Mouse (Mus musculus) heart, postnatal 4 days (tissue): ENCODE results near the gene Fam184b. TPM values are rescaled to one million over a fixed set of nuclear protein-coding genes. Genes with fewer than 3 reads are reported as not detected.
"Not testable (repeated sequence)": the region's sequence is repeated elsewhere in the genome, so short reads cannot be mapped to it uniquely, and the experiment has no call there.

ENCODE experiments used
- DNase-seq: peaks from one replicate; pipeline ENCODE4 v3.0.0; 2021
- total RNA-seq, 2 experiments: library from RNA; stranded (reverse); gene quantifications; 2 replicates each; pipeline ENCODE4 v1.2.3; 2021

Fam184b gene
- total RNA-seq, result under 1 TPM in 1 of 2 experiments, not detected in 1; 0.12 TPM

GRCm38 (mm10) chr5:45638806-45639714 is at the start of gene Fam184b:
TSS of gene Fam184b (minus strand) at chr5:45639614.
- no peak for DNase-seq

GRCm38 (mm10) chr5:45689152-45689551 is 49.7 kb upstream of the Fam184b start:
- no peak for DNase-seq

GRCm38 (mm10) chr5:45686223-45686622 is 46.8 kb upstream of the Fam184b start:
- no peak for DNase-seq

GRCm38 (mm10) chr5:45685243-45685642 is 45.8 kb upstream of the Fam184b start:
- no peak for DNase-seq

- no peak for DNase-seq
Measured at GRCm38 (mm10) chr5:45683388-45683787, 44.0 kb upstream of the Fam184b start.

- DNase-seq, result no peak
Measured at GRCm38 (mm10) chr5:45679955-45680354, 40.5 kb upstream of the Fam184b start.

- DNase-seq, result no peak
Measured at GRCm38 (mm10) chr5:45677639-45678038, 38.2 kb upstream of the Fam184b start.

GRCm38 (mm10) chr5:45675032-45675431 is 35.6 kb upstream of the Fam184b start:
- no peak for DNase-seq

- no peak for DNase-seq
Measured at GRCm38 (mm10) chr5:45670894-45671494, 31.6 kb upstream of the Fam184b start.

- no peak for DNase-seq
Measured at GRCm38 (mm10) chr5:45670280-45670670, 30.9 kb upstream of the Fam184b start.

GRCm38 (mm10) chr5:45669598-45670279 is 30.3 kb upstream of the Fam184b start, which contains the start of gene Ncapg:
TSS of gene Ncapg (plus strand) at chr5:45669919.
- peak; percentile 100 for DNase-seq

GRCm38 (mm10) chr5:45669234-45669597 is 29.8 kb upstream of the Fam184b start:
- DNase-seq, result no peak

- no peak for DNase-seq
Measured at GRCm38 (mm10) chr5:45668831-45669230, 29.4 kb upstream of the Fam184b start.

- no peak for DNase-seq
Measured at GRCm38 (mm10) chr5:45668324-45668723, 28.9 kb upstream of the Fam184b start.

GRCm38 (mm10) chr5:45658406-45658805 is 19.0 kb upstream of the Fam184b start:
- not testable (repeated sequence) for DNase-seq

GRCm38 (mm10) chr5:45651026-45651703 is 11.8 kb upstream of the Fam184b start:
- DNase-seq, result no peak

GRCm38 (mm10) chr5:45639715-45640092 is 290 bp upstream of the Fam184b start:
- DNase-seq, result no peak

GRCm38 (mm10) chr5:45638378-45638777 is 1.0 kb downstream of the Fam184b start:
- DNase-seq, result no peak

- no peak for DNase-seq
Measured at GRCm38 (mm10) chr5:45629470-45629869, 9.9 kb downstream of the Fam184b start.

- DNase-seq, result no peak
Measured at GRCm38 (mm10) chr5:45627771-45628170, 11.6 kb downstream of the Fam184b start.

- no peak for DNase-seq
Measured at GRCm38 (mm10) chr5:45621511-45621910, 17.9 kb downstream of the Fam184b start.

- no peak for DNase-seq
Measured at GRCm38 (mm10) chr5:45599056-45599455, 40.4 kb downstream of the Fam184b start.
